Mouse (Mus musculus): ENCODE measurements around the gene Defb43. TPM values are rescaled to one million over a fixed set of nuclear protein-coding genes. Genes with fewer than 3 reads are reported as not detected.

Gene Defb43
- polyA plus RNA-seq (2017; shearing (Covaris generic)) = not detected

GRCm38 (mm10) chr14:63011471-63011870 is at the start of gene Defb43:
TSS of gene Defb43 (plus strand) at chr14:63011771.

GRCm38 (mm10) chr14:62984410-62984809 is 27.2 kb upstream of the Defb43 start, which contains the start of gene Defb48:
TSS of gene Defb48 (minus strand) at chr14:62984510.

GRCm38 (mm10) chr14:62997777-62998176 is 13.8 kb upstream of the Defb43 start, which contains the start of gene Defb47:
TSS of gene Defb47 (plus strand) at chr14:62998077.

GRCm38 (mm10) chr14:63046691-63047090 is 35.1 kb downstream of the Defb43 start, which contains the start of gene Defb42:
TSS of gene Defb42 (plus strand) at chr14:63046991.

GRCm38 (mm10) chr14:63049910-63050370 is 38.4 kb downstream of the Defb43 start, which contains the start of gene Defb30:
TSS of gene Defb30 (minus strand) at chr14:63049960.

Other genes with a start within 250 kb of the Defb43 start
- gene Wdfy2, start 174.1 kb upstream of the Defb43 start, polyA plus RNA-seq (2017; shearing (Covaris generic)) = 13.3 TPM
- not detected for gene Defb48, start 27.3 kb upstream of the Defb43 start, polyA plus RNA-seq (2017; shearing (Covaris generic))
- gene Defb47, start 13.7 kb upstream of the Defb43 start, polyA plus RNA-seq (2017; shearing (Covaris generic)) = not detected
- gene Defb42, start 35.2 kb downstream of the Defb43 start, polyA plus RNA-seq (2017; shearing (Covaris generic)) = not detected
- not detected for gene Defb30, start 38.2 kb downstream of the Defb43 start, polyA plus RNA-seq (2017; shearing (Covaris generic))

Measured in inflammation-experienced regulatory T-cells, adult 16 weeks (primary cell).